Mouse (Mus musculus) kidney, postnatal 4 days (tissue): ENCODE measurements around the gene Gm20683.

ENCODE experiments used
- DNase-seq, 2 experiments: peaks; one replicate each; pipeline ENCODE4 v3.0.0; 2021; ENCODE audit warnings: mixed read lengths in 2 of 2

Gene Gm20683

GRCm38 (mm10) chr17:25839455-25840235 lies 1.9 kb downstream of the Gm20683 start:
- DNase-seq = peak in 1 of 2 experiments; percentile 47

- DNase-seq = no peak
Observed at GRCm38 (mm10) chr17:25838904-25839303, 2.7 kb downstream of the Gm20683 start.

- no peak for DNase-seq
Observed at GRCm38 (mm10) chr17:25837533-25837932, 4.0 kb downstream of the Gm20683 start.

GRCm38 (mm10) chr17:25837076-25837410 lies 4.5 kb downstream of the Gm20683 start, which contains the start of gene Rhbdl1:
Gene Rhbdl1, minus strand, starts transcription at chr17:25837295.
- DNase-seq = peak; percentile 76 to 86

GRCm38 (mm10) chr17:25836397-25837075 lies 5.0 kb downstream of the Gm20683 start:
- peak; percentile 45 to 68 for DNase-seq

- DNase-seq = peak in 1 of 2 experiments; percentile 36
Observed at GRCm38 (mm10) chr17:25835816-25836215, 5.7 kb downstream of the Gm20683 start.

GRCm38 (mm10) chr17:25835301-25835700 lies 6.3 kb downstream of the Gm20683 start:
- DNase-seq = no peak

- peak in 1 of 2 experiments; percentile 13 for DNase-seq
Observed at GRCm38 (mm10) chr17:25834595-25835222, 6.9 kb downstream of the Gm20683 start.

- peak in 1 of 2 experiments; percentile 41 for DNase-seq
Observed at GRCm38 (mm10) chr17:25833961-25834594, 7.5 kb downstream of the Gm20683 start.

GRCm38 (mm10) chr17:25833291-25833663 lies 8.3 kb downstream of the Gm20683 start, which contains the start of gene Stub1:
Gene Stub1, minus strand, starts transcription at chr17:25833404.
- peak; percentile 95 to 97 for DNase-seq

- peak; percentile 100 for DNase-seq
Observed at GRCm38 (mm10) chr17:25832436-25833290, 8.9 kb downstream of the Gm20683 start.

GRCm38 (mm10) chr17:25831451-25832281 lies 9.9 kb downstream of the Gm20683 start:
- DNase-seq = peak; percentile 41 to 51

- DNase-seq = no peak
Observed at GRCm38 (mm10) chr17:25830806-25831431, 10.6 kb downstream of the Gm20683 start.

GRCm38 (mm10) chr17:25830200-25830753 lies 11.3 kb downstream of the Gm20683 start:
- DNase-seq = no peak

GRCm38 (mm10) chr17:25829558-25830017 lies 12.0 kb downstream of the Gm20683 start:
- DNase-seq = peak in 1 of 2 experiments; percentile 31

- DNase-seq = peak; percentile 84 to 90
Observed at GRCm38 (mm10) chr17:25828712-25829557, 12.6 kb downstream of the Gm20683 start, which contains the start of gene Jmjd8. Gene Jmjd8, plus strand, starts transcription at chr17:25828867.

- peak in 1 of 2 experiments; percentile 28 for DNase-seq
Observed at GRCm38 (mm10) chr17:25828223-25828594, 13.4 kb downstream of the Gm20683 start.

- no peak for DNase-seq
Observed at GRCm38 (mm10) chr17:25827546-25828222, 13.9 kb downstream of the Gm20683 start.
